Mouse (Mus musculus) limb, embryonic 12.5 days (tissue): ENCODE measurements around the gene Odaph. TPM values are rescaled to one million over a fixed set of nuclear protein-coding genes. Genes with fewer than 3 reads are reported as not detected.
A peak's percentile ranks its signal among the peaks of the same experiment; 100 is the strongest.

ENCODE experiments used
- ATAC-seq: fragments of 200-750 bp; cut with Nextera tagmentation; 2 replicates; pipeline ENCODE4 v1.8.0; 2017; ENCODE audit warnings: low read depth, moderate TSS enrichment; ENCODE audit not compliant: insufficient number of reproducible peaks, insufficient read depth, low FRiP score, low TSS enrichment
- H3K27ac ChIP-seq: fragments of 300-500 bp; sonication (generic); 2 replicates; pipeline ENCODE4 v1.5.1; 2016; ENCODE audit warnings: mild to moderate bottlenecking, moderate library complexity
- H3K27me3 ChIP-seq: fragments of 300-500 bp; sonication (generic); 2 replicates; pipeline ENCODE4 v1.6.1; 2016; ENCODE audit warnings: mild to moderate bottlenecking, moderate library complexity
- H3K36me3 ChIP-seq: fragments of 300-500 bp; sonication (generic); 2 replicates; pipeline ENCODE4 v1.6.1; 2016; ENCODE audit warnings: mild to moderate bottlenecking, moderate library complexity
- H3K4me1 ChIP-seq: fragments of 300-500 bp; sonication (generic); replicated peaks from 2 replicates; pipeline ENCODE4 v1.6.1; 2016
- H3K4me2 ChIP-seq: fragments of 300-500 bp; sonication (generic); 2 replicates; pipeline ENCODE4 v1.6.1; 2016; ENCODE audit warnings: mild to moderate bottlenecking, moderate library complexity
- H3K4me3 ChIP-seq: fragments of 300-500 bp; sonication (generic); replicated peaks from 2 replicates; pipeline ENCODE4 v1.5.1; 2016; ENCODE audit warnings: mild to moderate bottlenecking
- H3K9ac ChIP-seq: fragments of 300-500 bp; sonication (generic); replicated peaks from 2 replicates; pipeline ENCODE4 v1.6.1; 2016; ENCODE audit warnings: mild to moderate bottlenecking, moderate library complexity
- H3K9me3 ChIP-seq: fragments of 300-500 bp; sonication (generic); 2 replicates; pipeline ENCODE4 v1.6.1; 2016; ENCODE audit warnings: mild to moderate bottlenecking, moderate library complexity
- WGBS: fragments of 180-500 bp; shearing (Covaris S2); methylation state at CpG from one replicate; pipeline ENCODE4 v1.1.7; 2016; 5-methylcytosine and 5-hydroxymethylcytosine counted together
- polyA plus RNA-seq: library from polyadenylated mRNA; unstranded; fragments of >200 nt; fragmentation: Nextera tagmentation; extraction: Ambion mirVana; gene quantifications from 2 replicates; pipeline ENCODE4 v1.2.1, GENCODE M21; 2016

The Odaph gene
- polyA plus RNA-seq, 1 experiment from 2014 or later, result not detected

DNA sequence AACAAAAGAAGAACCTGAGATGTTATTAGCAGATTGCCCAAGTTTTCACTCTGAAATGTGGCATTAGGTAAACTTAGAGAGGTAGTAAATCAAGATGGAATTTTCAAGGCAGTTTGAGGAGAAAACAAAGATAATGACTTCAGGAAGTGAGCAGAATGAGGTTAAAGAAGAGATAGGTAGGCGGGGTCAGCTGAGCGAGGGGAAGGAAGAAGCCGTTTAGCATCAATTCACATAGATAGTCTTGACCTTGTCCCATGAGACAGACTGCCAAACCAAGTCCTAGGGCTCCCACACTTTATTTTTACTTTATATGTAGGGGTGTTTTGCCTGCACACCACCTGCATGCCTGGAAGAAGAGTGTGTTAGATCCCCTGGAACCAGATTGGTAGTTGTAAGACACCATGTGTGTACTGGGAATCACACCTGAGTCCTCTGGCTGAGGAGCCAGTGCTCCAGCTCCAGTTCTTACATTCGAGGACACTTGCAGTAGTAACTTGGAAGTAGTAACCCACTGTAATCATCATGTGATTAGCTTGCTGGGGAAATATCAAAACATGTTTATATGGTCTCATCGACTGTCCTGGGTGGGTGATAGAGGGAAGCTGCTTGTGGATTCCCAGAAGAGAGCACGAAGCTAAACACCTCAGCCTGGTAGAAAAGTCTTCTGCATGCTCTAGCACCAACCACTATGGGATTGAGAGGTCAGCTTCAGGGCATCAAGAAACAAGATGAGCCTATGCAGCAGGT lies 4.1 kb downstream of the Odaph start:
- no peaks in the 10 kb centered on the region for H3K4me1 ChIP-seq
- H3K4me2 ChIP-seq, result no peak overlapping the region
- 83% methylated on average over 6 of the region's 6 CpGs for WGBS
- no peaks in the 10 kb centered on the region for H3K27me3 ChIP-seq
- no peaks in the 10 kb centered on the region for H3K9me3 ChIP-seq
- H3K4me3 ChIP-seq, result no peak overlapping the region
- no peak overlapping the region for H3K9ac ChIP-seq
- H3K36me3 ChIP-seq, result no peaks in the 10 kb centered on the region
- no peak for ATAC-seq
- H3K27ac ChIP-seq, result no peak overlapping the region

DNA sequence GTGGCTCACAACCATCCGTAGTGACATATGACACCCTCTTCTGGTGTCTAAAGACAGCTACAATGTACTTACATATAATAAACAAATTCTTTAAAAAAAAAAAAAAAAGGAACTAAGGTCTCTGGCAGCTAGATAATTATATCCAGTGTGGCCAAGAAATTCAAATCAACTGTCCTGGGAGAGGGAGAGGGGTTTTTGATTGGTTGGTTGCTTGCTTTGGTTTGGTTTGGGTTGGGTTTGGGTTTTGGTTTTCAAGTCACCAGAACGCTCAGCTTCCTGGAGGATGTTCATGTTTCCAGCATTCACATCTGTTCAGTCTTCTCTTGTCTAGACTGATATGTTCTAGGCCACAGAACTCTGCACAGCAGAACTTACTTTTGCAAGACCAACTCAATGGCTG lies 5.8 kb downstream of the Odaph start:
- WGBS, result 90% methylated on average over 2 of the region's 2 CpGs
- no peaks in the 10 kb centered on the region for H3K36me3 ChIP-seq
- H3K9me3 ChIP-seq, result no peaks in the 10 kb centered on the region
- no peak overlapping the region for H3K4me3 ChIP-seq
- H3K27ac ChIP-seq, result no peak overlapping the region
- H3K9ac ChIP-seq, result no peak overlapping the region
- no peaks in the 10 kb centered on the region for H3K4me1 ChIP-seq
- H3K4me2 ChIP-seq, result no peak overlapping the region
- H3K27me3 ChIP-seq, result no peaks in the 10 kb centered on the region
- no peak for ATAC-seq

DNA sequence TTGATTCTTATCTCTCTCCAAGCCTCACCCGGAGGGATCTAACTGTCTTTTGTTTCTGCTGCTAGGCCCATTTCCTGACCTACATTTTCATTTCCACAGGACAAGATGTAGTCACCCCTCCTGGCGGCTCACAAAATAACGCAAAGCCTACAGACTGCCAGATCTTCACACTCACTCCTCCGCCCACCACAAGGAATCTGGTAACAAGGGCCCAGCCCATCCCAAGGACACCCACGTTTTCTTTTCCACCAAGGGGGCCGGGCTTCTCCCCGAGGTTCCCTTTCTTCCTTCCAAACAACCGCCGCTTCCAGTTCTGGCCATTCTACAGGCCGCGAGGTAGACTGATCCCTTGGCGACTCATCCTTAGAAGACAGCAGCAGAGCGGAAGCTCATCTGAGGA lies 7.3 kb downstream of the Odaph start:
- Histone ChIP-seq H3K27me3 (no peaks in the 10 kb centered on the region), H3K9ac (no peak overlapping the region), H3K4me1 (no peaks in the 10 kb centered on the region), H3K9me3 (peaks cover 9% of the 10 kb centered on the region; the same call in 1 of the 2 replicates), H3K36me3 (no peaks in the 10 kb centered on the region), H3K4me3 (no peak overlapping the region), H3K27ac (no peak overlapping the region), H3K4me2 (no peak overlapping the region)
- ATAC-seq, result no peak
- WGBS, result 65% methylated on average over 13 of the region's 13 CpGs

DNA sequence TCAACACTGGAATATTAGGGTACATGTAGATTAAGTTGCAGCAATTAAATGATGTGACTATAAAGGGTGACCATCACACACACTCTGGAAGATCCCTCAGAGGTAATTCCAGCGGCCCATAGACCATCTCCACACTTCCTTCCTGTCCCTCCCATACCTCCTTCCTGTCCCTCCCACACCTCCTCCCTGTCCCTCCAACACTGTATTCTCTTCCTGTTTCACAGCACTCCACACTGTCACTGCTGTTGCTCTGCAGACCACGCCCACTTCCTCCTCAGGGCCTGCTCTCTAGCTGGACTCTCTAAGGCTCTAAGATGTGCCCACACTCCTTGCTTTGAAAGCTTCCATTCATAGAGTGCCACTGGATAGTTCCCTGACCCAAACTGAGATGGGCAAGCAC lies 13.5 kb downstream of the Odaph start:
- Histone ChIP-seq H3K9ac (no peak overlapping the region), H3K4me1 (no peaks in the 10 kb centered on the region), H3K4me3 (no peak overlapping the region), H3K9me3 (peaks cover 9% of the 10 kb centered on the region; the same call in 1 of the 2 replicates), H3K27me3 (no peaks in the 10 kb centered on the region), H3K36me3 (no peaks in the 10 kb centered on the region), H3K27ac (no peak overlapping the region), H3K4me2 (no peak overlapping the region)
- ATAC-seq, result no peak
- 73% methylated on average over 2 of the region's 2 CpGs for WGBS

DNA sequence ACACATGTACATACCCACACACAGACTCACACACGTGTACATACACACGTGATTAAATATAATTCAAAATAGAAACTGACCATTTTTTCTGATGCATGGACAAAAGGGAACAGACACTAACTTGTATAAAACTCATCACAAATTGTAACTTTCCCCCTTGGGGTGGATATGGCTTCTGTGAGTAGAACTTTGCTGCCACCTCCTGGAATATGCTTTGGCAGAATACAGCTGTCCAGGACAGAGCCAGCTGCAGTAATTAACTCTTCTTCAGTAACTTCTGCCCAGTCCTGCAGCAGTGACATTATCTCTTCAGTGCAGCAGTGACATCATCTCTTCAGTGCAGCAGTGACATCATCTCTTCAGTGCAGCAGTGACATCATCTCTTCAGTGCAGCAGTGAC lies 15.7 kb downstream of the Odaph start:
- ATAC-seq, result no peak
- WGBS, result 63% methylated on average over 2 of the region's 2 CpGs
- Histone ChIP-seq H3K27me3 (no peaks in the 10 kb centered on the region), H3K4me1 (no peaks in the 10 kb centered on the region), H3K9me3 (peaks cover 9% of the 10 kb centered on the region; the same call in 1 of the 2 replicates), H3K9ac (no peak overlapping the region), H3K27ac (no peak overlapping the region), H3K36me3 (no peaks in the 10 kb centered on the region), H3K4me2 (no peak overlapping the region), H3K4me3 (no peak overlapping the region)

DNA sequence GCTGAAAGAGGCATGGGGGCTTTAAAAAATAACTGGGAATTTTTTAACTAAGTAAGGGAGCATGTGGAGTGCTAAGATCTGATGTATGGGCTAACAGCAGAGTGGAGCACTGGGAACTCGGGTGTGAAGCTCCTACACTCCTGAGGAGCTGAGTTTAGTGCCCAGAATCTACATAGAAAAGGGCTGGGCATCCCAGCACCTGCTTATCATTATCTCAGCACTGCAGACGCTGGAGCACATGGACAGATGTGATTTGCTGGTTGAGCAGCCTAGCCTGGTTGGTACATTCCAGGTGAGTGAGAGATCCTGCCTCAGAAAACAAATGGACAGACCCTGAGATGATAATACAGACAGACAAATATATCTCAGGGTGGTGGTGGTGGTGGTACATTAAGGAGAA lies 22.6 kb downstream of the Odaph start:
- Histone ChIP-seq H3K4me3 (no peak overlapping the region), H3K36me3 (no peaks in the 10 kb centered on the region), H3K27ac (no peak overlapping the region), H3K4me1 (no peaks in the 10 kb centered on the region), H3K4me2 (no peak overlapping the region), H3K9me3 (no peaks in the 10 kb centered on the region), H3K27me3 (no peaks in the 10 kb centered on the region), H3K9ac (no peak overlapping the region)
- WGBS, result 25% methylated on average over 2 of the region's 2 CpGs
- ATAC-seq, result no peak

DNA sequence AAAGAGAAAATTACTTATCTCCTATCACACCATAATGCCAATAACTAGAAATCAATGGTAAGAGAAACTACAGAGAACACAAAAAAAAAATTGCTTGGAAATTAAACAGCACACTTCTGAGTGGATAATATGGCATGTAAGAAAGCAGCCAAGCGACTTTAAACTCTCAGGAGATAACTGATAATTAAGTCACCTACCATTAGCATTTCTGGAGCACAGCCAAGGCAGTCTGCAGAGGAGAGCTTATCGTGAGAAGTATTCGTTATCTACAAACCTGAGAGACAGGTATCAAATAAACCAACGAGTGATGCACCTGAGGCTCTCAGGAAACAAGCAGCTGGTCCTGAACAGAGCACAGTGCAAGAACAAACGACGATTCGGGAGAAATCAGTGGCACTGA lies 24.5 kb downstream of the Odaph start:
- 76% methylated on average over 7 of the region's 7 CpGs for WGBS
- no peak for ATAC-seq
- no peaks in the 10 kb centered on the region for H3K4me1 ChIP-seq

DNA sequence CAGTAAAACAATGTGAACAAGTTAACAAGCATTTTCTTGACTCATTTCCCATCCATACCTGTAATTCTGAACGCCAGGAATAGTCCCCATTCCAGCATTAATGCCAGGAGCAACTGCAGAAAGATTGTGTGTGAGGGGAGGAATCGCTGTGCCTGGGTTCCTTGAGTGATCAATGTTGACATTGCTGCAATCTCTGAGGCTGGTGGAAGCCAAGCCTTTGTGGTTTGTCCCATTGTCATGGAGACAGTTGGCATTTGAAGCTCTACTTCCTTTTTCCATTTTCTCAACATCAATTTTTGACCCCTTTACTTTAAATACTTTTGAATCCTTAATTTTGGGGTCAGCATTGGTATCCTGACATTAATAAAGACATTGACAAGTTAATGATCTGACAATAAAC lies 32.7 kb downstream of the Odaph start:
- H3K9ac ChIP-seq, result no peak overlapping the region
- no peak overlapping the region for H3K27ac ChIP-seq
- H3K4me3 ChIP-seq, result no peak overlapping the region
- WGBS, result 58% methylated on average over 2 of the region's 2 CpGs
- no peaks in the 10 kb centered on the region for H3K9me3 ChIP-seq
- no peaks in the 10 kb centered on the region for H3K36me3 ChIP-seq
- no peak overlapping the region for H3K4me2 ChIP-seq
- no peaks in the 10 kb centered on the region for H3K27me3 ChIP-seq
- no peaks in the 10 kb centered on the region for H3K4me1 ChIP-seq
- no peak for ATAC-seq

More for the DNA sequence above, 24.5 kb downstream of the Odaph start:
- H3K4me2 ChIP-seq, result no peak overlapping the region
- H3K27ac ChIP-seq, result no peak overlapping the region
- no peak overlapping the region for H3K9ac ChIP-seq
- H3K27me3 ChIP-seq, result no peaks in the 10 kb centered on the region
- no peak overlapping the region for H3K4me3 ChIP-seq
- H3K9me3 ChIP-seq, result no peaks in the 10 kb centered on the region
- no peaks in the 10 kb centered on the region for H3K36me3 ChIP-seq

DNA sequence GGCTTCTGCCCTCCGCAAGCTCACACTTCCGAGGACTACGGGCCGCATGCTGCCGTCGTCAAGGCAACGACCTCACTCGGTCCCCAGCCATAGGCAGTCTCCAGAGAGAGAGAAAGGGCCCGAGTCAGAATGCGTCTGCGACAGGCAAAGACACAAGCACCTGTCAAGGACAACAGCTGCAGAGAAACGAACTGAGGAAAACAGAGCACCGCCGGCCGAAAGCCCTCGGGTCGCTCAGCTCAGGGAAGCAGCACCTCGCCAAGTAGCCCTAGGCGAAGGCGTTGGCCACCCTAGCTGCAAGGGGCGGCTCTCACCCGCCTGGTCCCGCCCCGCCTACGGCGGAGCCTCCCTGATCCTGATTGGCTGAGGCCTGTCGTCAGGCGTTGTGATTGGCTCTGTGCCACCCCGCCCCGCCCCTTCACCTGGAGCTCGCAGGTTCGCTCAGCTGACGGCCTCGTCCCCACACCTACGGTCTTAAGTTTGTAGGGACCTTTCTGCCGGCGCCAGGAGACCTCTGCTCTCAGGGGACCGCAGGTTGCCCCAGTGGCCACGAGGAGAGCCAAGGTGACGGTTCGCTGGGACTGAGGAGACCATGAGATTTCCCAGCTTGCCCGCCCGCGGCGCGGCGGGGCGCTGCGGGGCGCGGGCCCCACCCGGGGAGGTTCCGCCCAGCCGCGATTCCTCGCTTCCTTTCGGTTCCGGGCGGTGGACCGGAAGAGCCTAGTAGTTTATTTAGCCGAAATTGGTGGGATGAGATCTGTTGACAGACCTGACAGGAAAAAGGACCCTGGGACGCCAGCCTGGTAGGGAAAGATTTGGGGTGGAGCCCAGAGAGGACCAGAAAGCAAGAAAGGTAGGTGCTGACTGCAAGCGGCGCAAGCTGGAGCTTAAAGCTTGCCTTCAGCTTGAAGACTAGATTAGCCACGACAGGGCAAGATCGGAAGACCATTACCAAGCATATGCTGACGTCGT lies 55.4 kb downstream of the Odaph start:
- Histone ChIP-seq H3K9ac (peak overlapping the region; percentile 58), H3K27me3 (peaks cover 19% of the 10 kb centered on the region), H3K27ac (no peak overlapping the region), H3K36me3 (no peaks in the 10 kb centered on the region), H3K4me2 (peak overlapping the region; percentile 97), H3K9me3 (no peaks in the 10 kb centered on the region), H3K4me3 (peak overlapping the region; percentile 76), H3K4me1 (peaks cover 7% of the 10 kb centered on the region; the same call in 1 of the 2 replicates)
- under 1% methylated on average over 68 of the region's 68 CpGs for WGBS
- ATAC-seq, result peak; percentile 98

DNA sequence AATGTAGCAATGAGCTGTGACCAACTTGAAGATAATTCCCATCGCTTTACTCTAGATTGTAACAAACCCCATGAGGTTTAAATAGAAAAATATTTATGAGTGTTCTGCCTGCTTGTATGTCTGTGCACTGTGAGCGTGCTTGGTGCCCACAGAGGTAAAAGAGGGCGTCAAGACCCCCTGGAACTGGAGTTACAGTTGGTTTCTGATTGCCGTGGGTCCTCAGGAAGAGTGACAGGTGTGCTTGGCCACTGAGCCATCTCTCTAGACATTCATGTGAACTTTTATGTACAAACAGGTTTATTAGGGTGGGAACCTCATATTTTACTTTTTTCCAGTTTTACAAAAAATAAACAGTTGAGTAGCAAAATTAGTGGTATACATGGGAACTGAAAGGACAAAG lies 56.5 kb downstream of the Odaph start, which contains the start of gene Cdkl2:
Cdkl2 (minus strand) TSS at position 101 of the 400 bp plus-strand sequence.
- Histone ChIP-seq H3K27ac (no peak within 1 kb of the TSS), H3K9me3 (no peaks in the 10 kb centered on the region), H3K4me3 (peak within 1 kb of the TSS; percentile 76), H3K9ac (peak within 1 kb of the TSS; percentile 58), H3K4me1 (peaks cover 7% of the 10 kb centered on the region; the same call in 1 of the 2 replicates), H3K27me3 (peaks cover 19% of the 10 kb centered on the region), H3K36me3 (no peaks in the 10 kb centered on the region), H3K4me2 (peak within 1 kb of the TSS; percentile 97)
- ATAC-seq, result no peak
- WGBS, result 75% methylated on average over 4 of the region's 4 CpGs
